Mouse (Mus musculus): ENCODE results near the gene Pfdn4.

GRCm38 (mm10) chr2:170459183-170459582, 37.0 kb upstream of the Pfdn4 start:
- no peak for TF ChIP-seq CTCF (IDR thresholded peaks at IDR 0.05; ENCODE audit: borderline replicate concordance, extremely low read depth, insufficient read depth, insufficient read length)
- no peak for TF ChIP-seq POLR2A (IDR thresholded peaks at IDR 0.05; ENCODE audit: borderline replicate concordance, extremely low read depth, insufficient read depth, insufficient read length, poor library complexity, severe bottlenecking)
